Comparison of ENCODE assay signal across 8 mouse cellular contexts in the genomic region with DNA sequence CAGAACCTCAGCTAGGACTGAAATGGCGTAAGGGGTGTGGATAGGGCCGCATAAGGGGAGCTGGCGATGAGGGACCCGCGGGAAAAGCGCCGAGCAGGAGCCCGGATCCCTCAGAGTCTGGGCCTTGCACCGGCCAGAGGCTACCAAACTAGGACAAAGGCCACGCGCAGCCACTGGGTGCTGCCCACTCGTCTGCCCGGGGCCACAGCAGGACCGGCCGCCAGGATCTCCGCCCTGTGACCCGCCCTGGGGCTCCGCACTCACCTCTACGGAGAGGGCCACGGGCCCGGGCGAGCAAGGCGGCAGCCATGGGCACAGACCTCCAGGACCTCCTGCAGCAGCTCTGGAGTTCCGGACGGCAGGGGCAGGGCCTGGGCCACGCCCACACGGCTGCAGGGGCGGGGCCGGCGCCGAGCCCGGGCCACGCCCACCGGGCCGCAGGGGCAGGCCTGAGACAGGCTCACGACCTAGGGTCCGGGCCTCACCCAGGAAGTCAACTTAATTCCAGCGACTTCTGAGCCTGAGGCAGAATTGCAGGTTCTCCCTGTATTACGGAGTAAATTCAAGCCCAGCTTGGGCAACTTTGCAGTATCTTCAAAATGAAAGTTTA. TPM values are rescaled to one million over a fixed set of nuclear protein-coding genes. Genes with fewer than 3 reads are reported as not detected.
DNase-seq lines count a peak whose midpoint lies in the region; ATAC-seq and TF ChIP-seq lines count a peak whose summit lies in the region.

A gene (minus strand): TSS at position 386 of the 610 bp plus-strand sequence.

- peak within 1 kb of the TSS; percentile 84 for H3K4me3 ChIP-seq in embryonic facial prominence, embryonic 11.5 days (ENCODE audit: low read depth, low read length)
- H3K4me3 ChIP-seq in midbrain, postnatal 0 days (ENCODE audit: low read depth, low read length) = peak within 1 kb of the TSS; percentile 47

- H3K4me2 ChIP-seq in embryonic facial prominence, embryonic 11.5 days (ENCODE audit: low read depth, low read length) = peak within 1 kb of the TSS; percentile 82
- H3K4me2 ChIP-seq in midbrain, postnatal 0 days (ENCODE audit: low read depth, low read length, poor library complexity, severe bottlenecking) = peak within 1 kb of the TSS; percentile 87

- WGBS in embryonic facial prominence, embryonic 11.5 days = under 1% methylated on average over 39 of the region's 39 CpGs
- 3% methylated on average over 39 of the region's 39 CpGs for WGBS in midbrain, postnatal 0 days

- H3K4me1 ChIP-seq in embryonic facial prominence, embryonic 11.5 days (ENCODE audit: control insufficient read depth, insufficient read depth, low read length) = no peaks in the 10 kb centered on the region
- peaks cover 7% of the 10 kb centered on the region for H3K4me1 ChIP-seq in midbrain, postnatal 0 days (ENCODE audit: insufficient read depth, low read length)

- TF ChIP-seq CTCF in midbrain, postnatal 0 days (IDR thresholded peaks at IDR 0.05) = no peak

- H3K27ac ChIP-seq in embryonic facial prominence, embryonic 11.5 days (replicated peaks; ENCODE audit: low read depth, low read length) = peak within 1 kb of the TSS; percentile 38; the same call in 1 of the 2 replicates
- no peak within 1 kb of the TSS for H3K27ac ChIP-seq in midbrain, postnatal 0 days (ENCODE audit: low read depth, low read length)

- peak within 1 kb of the TSS; percentile 91 for H3K9ac ChIP-seq in embryonic facial prominence, embryonic 11.5 days (replicated peaks; ENCODE audit: low read length)
- H3K9ac ChIP-seq in midbrain, postnatal 0 days (replicated peaks; ENCODE audit: low read length, poor library complexity, severe bottlenecking) = peak within 1 kb of the TSS; percentile 57

- peak; percentile 68 for ATAC-seq in embryonic facial prominence, embryonic 11.5 days (replicated peaks; ENCODE audit: insufficient number of reproducible peaks, low FRiP score, low TSS enrichment, low read depth)
- ATAC-seq in midbrain, postnatal 0 days (ENCODE audit: low FRiP score) = peak; percentile 45; the same call in 1 of the 2 replicates

- no peaks in the 10 kb centered on the region for H3K27me3 ChIP-seq in embryonic facial prominence, embryonic 11.5 days (ENCODE audit: control insufficient read depth, insufficient read depth, low read length)
- no peaks in the 10 kb centered on the region for H3K27me3 ChIP-seq in midbrain, postnatal 0 days (ENCODE audit: insufficient read depth, low read length)

- peaks cover 3% of the 10 kb centered on the region for H3K36me3 ChIP-seq in embryonic facial prominence, embryonic 11.5 days (replicated peaks; ENCODE audit: control insufficient read depth, insufficient read depth, low read depth, low read length)
- peaks cover 2% of the 10 kb centered on the region for H3K36me3 ChIP-seq in midbrain, postnatal 0 days (ENCODE audit: insufficient read depth, low read length)

- no peaks in the 10 kb centered on the region for H3K9me3 ChIP-seq in embryonic facial prominence, embryonic 11.5 days (replicated peaks; ENCODE audit: control insufficient read depth, low read length)
- no peaks in the 10 kb centered on the region for H3K9me3 ChIP-seq in midbrain, postnatal 0 days (ENCODE audit: low read length)

- DNase-seq in 3T3-L1 (ENCODE audit: low read depth, low spot score) (peak; percentile 82), liver (peak; percentile 88)
- DNase-seq in adrenal gland, adult 8-10 months = peak; percentile 83
- peak; percentile 89 for DNase-seq in embryonic facial prominence, embryonic 11.5 days (ENCODE audit: low spot score)
- peak; percentile 99 for DNase-seq in heart, adult 11 months
- DNase-seq in kidney, adult 11 months = peak; percentile 93
- DNase-seq in midbrain, postnatal 0 days (ENCODE audit: low spot score) = peak; percentile 46
- peak; percentile 90 to 91 for DNase-seq in spleen, postnatal 36 days (ENCODE audit: low spot score in 2 of 2)

RNA-seq across cellular contexts. Expression of the gene that starts here (rescaled TPM):
- total RNA-seq in adrenal gland, adult 8-10 months (2022) = 100 to 1,000 TPM; 122 to 219 (median 173) TPM
- polyA plus RNA-seq in embryonic facial prominence, embryonic 11.5 days (2014; fragmentation: Nextera tagmentation; extraction: Ambion mirVana) = 27.7 and 31.8 TPM in 2 replicates
- 16.5 and 17.4 TPM in 2 replicates for total RNA-seq in midbrain, postnatal 0 days (2014; rRNA removed)
- 13.4 and 14.1 TPM in 2 replicates for polyA plus RNA-seq in midbrain, postnatal 0 days (2015; fragmentation: Nextera tagmentation; extraction: Ambion mirVana)

Comparison
In these comparisons a context has a peak if more than half of its experiments do, and no peak if none do; other contexts are left out.
1. DNase-seq: peak in every context shown above with its lines; median percentile 99 in heart, adult 11 months; 93 in kidney, adult 11 months; 90 in spleen, postnatal 36 days; 89 in embryonic facial prominence, embryonic 11.5 days; 88 in liver; 83 in adrenal gland, adult 8-10 months; 82 in 3T3-L1; 46 in midbrain, postnatal 0 days.